Mouse (Mus musculus) stomach, embryonic 14.5 days (tissue): ENCODE measurements at regions not wholly inside any gene's neighbourhood (a gene's known extent, or its start where the extent isn't known, plus 50 kb on each side); places are given as distances from the start of the nearest gene placed in this dataset.

ENCODE experiments used
- ATAC-seq: fragments of 200-750 bp; cut with Nextera tagmentation; 2 replicates; pipeline ENCODE4 v1.8.0; 2017; ENCODE audit warnings: low read depth, moderate TSS enrichment; ENCODE audit not compliant: insufficient number of reproducible peaks, insufficient read depth, low FRiP score
- H3K27ac ChIP-seq: fragments of 300-500 bp; sonication (generic); 2 replicates; pipeline ENCODE4 v1.5.1; 2014; ENCODE audit warnings: mild to moderate bottlenecking, low read length, moderate library complexity, mixed read lengths
- H3K27me3 ChIP-seq: fragments of 300-500 bp; sonication (generic); 2 replicates; pipeline ENCODE4 v1.6.1; 2014; ENCODE audit warnings: low read length, control low read depth, mixed read lengths; ENCODE audit not compliant: control insufficient read depth, insufficient read depth
- H3K36me3 ChIP-seq: fragments of 300-500 bp; sonication (generic); 2 replicates; pipeline ENCODE4 v1.6.1; 2014; ENCODE audit warnings: mild to moderate bottlenecking, control low read depth, low read length, moderate library complexity, mixed read lengths; ENCODE audit not compliant: control insufficient read depth, insufficient read depth
- H3K4me1 ChIP-seq: fragments of 300-500 bp; sonication (generic); 2 replicates; pipeline ENCODE4 v1.6.1; 2014; ENCODE audit warnings: low read length, control low read depth, mixed read lengths; ENCODE audit not compliant: control insufficient read depth, insufficient read depth
- H3K4me2 ChIP-seq: fragments of 300-500 bp; sonication (generic); replicated peaks from 2 replicates; pipeline ENCODE4 v1.6.1; 2014; ENCODE audit warnings: low read depth, low read length, control low read depth
- H3K4me3 ChIP-seq: fragments of 300-500 bp; sonication (generic); 2 replicates; pipeline ENCODE4 v1.5.1; 2014; ENCODE audit warnings: low read depth, low read length, control low read depth
- H3K9ac ChIP-seq: fragments of 300-500 bp; sonication (generic); replicated peaks from 2 replicates; pipeline ENCODE4 v1.6.1; 2014; ENCODE audit warnings: low read depth, mild to moderate bottlenecking, control low read depth, low read length, moderate library complexity, mixed read lengths
- H3K9me3 ChIP-seq: fragments of 300-500 bp; sonication (generic); 2 replicates; pipeline ENCODE4 v1.6.1; 2016; ENCODE audit warnings: low read depth, low read length, control low read depth; ENCODE audit not compliant: control insufficient read depth
- WGBS: fragments of 180-500 bp; shearing (Covaris S2); extraction: QIAGEN DNeasy Blood & Tissue Kit; methylation state at CpG from one replicate; pipeline ENCODE4 v1.1.7; 2014; 5-methylcytosine and 5-hydroxymethylcytosine counted together

DNA sequence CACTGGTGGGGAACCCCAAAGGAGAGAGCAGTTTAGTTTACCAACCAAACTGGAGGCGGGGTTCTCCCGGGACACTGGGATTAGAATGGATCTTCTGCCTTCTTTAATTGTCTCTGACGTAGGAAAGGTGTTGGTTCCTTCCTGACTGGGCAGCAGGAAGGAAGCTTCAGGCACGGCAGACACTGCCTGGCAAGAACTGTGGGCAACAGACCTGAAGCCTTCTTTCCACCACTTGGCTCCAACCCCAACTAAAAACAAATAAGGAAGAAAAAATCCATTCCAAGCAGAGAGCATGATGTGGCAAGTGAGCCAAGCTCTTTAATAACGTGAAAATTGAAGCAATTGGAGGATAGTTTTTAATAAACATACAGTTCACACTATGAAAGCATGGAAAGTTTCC, 155.3 kb downstream of the Gm12728 start:
- no peak overlapping the region for H3K4me3 ChIP-seq
- ATAC-seq: no peak
- no peak overlapping the region for H3K9ac ChIP-seq
- H3K27me3 ChIP-seq: no peaks in the 10 kb centered on the region
- no peaks in the 10 kb centered on the region for H3K36me3 ChIP-seq
- H3K9me3 ChIP-seq: no peaks in the 10 kb centered on the region
- H3K4me1 ChIP-seq: no peaks in the 10 kb centered on the region
- no peak overlapping the region for H3K27ac ChIP-seq
- WGBS: 47% methylated on average over 5 of the region's 5 CpGs
- H3K4me2 ChIP-seq: no peak overlapping the region

DNA sequence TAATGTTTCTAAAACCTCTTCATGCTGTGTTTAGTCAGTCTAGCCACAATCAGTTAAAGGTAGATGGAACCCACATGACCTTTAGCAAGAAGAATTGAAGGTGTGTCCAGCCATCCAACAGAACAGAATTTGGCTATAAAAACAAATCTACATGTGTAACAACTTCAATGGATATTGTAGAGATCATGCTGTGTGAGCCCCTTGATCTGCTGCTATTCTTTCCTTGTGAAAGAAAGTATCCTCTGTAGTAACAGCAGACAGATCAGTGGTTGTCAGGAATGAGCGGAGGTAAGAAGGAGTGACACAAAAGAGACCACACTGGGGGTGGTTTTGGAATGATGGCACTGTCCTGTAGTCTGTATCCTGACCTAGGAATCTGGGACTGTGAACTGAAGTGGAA, 156.3 kb downstream of the Gm12728 start:
- Histone ChIP-seq H3K9ac (no peak overlapping the region), H3K4me3 (no peak overlapping the region), H3K27ac (no peak overlapping the region), H3K4me2 (no peak overlapping the region), H3K4me1 (no peaks in the 10 kb centered on the region), H3K9me3 (no peaks in the 10 kb centered on the region), H3K27me3 (no peaks in the 10 kb centered on the region), H3K36me3 (no peaks in the 10 kb centered on the region)
- 86% methylated on average over 1 of the region's 1 CpGs for WGBS
- ATAC-seq: no peak

DNA sequence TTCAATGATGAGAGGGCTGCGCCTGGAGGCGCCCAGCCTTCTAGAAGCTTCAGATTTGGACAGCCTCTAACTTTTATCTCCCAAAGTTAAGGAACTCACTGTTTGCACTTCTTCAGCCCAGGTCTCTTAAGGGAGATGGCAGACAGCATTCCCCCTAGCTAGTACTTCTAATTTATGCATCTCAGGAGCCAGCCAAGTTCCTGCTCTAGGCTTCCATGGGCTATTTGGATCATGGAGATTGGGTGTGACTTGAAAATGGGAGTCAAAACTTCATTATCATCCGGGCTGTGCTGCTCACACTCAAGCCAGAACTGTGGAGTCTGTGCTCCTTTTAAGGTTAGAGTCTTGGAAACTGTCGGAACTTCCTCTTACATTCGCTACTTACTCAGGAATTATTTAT, 158.7 kb downstream of the Gm12728 start:
- H3K9me3 ChIP-seq: no peaks in the 10 kb centered on the region
- no peak for ATAC-seq
- no peaks in the 10 kb centered on the region for H3K36me3 ChIP-seq
- H3K4me3 ChIP-seq: no peak overlapping the region
- H3K27ac ChIP-seq: no peak overlapping the region
- no peak overlapping the region for H3K4me2 ChIP-seq
- H3K4me1 ChIP-seq: no peaks in the 10 kb centered on the region
- H3K9ac ChIP-seq: no peak overlapping the region
- 83% methylated on average over 5 of the region's 5 CpGs for WGBS
- no peaks in the 10 kb centered on the region for H3K27me3 ChIP-seq

DNA sequence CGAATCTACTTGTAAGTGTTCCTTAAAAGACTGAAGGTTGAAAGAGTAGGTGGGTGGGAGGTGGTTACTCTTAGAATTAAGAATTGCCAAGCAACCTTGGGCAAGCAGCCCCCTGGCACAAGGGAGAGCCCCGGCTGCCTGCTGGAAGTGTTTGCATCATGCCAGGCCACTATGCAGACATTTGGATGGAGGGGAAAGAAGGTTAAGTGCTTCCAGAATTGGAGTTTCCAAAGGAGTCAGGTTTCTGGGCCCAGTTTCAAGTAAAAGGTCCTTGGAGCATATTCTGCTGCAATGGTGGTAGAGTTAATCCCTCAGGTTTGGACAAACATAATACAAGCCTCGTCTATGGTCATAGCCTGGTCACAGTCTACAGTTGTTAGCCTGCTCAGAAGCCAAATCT, 162.7 kb downstream of the Gm12728 start:
- no peaks in the 10 kb centered on the region for H3K4me1 ChIP-seq
- no peak overlapping the region for H3K27ac ChIP-seq
- H3K27me3 ChIP-seq: no peaks in the 10 kb centered on the region
- ATAC-seq: no peak
- H3K4me3 ChIP-seq: no peak overlapping the region
- H3K36me3 ChIP-seq: no peaks in the 10 kb centered on the region
- no peak overlapping the region for H3K4me2 ChIP-seq
- WGBS: 79% methylated on average over 3 of the region's 3 CpGs
- H3K9ac ChIP-seq: no peak overlapping the region
- no peaks in the 10 kb centered on the region for H3K9me3 ChIP-seq

DNA sequence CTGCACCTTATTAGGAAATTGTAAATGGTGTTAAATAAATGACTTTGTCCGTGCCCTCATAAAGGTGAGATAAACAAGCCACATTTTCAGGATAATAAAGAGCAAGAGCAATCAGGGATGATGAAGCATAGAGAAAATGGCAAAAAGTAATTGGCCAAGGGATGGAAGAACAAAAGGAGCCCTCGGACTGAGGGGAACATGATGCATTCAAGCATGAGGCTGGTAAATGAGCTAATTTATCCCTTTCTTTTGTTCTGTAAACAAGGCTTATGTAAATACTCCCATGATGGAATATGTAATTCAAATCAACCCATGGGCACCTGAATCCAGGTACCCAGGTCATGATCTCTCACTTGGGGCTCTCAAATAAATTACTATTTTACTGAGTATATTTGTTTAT, 166.8 kb downstream of the Gm12728 start:
- ATAC-seq: no peak
- H3K4me2 ChIP-seq: no peak overlapping the region
- no peak overlapping the region for H3K9ac ChIP-seq
- H3K27me3 ChIP-seq: no peaks in the 10 kb centered on the region
- 60% methylated on average over 2 of the region's 2 CpGs for WGBS
- H3K27ac ChIP-seq: no peak overlapping the region
- no peaks in the 10 kb centered on the region for H3K9me3 ChIP-seq
- H3K4me1 ChIP-seq: no peaks in the 10 kb centered on the region
- no peaks in the 10 kb centered on the region for H3K36me3 ChIP-seq
- no peak overlapping the region for H3K4me3 ChIP-seq

DNA sequence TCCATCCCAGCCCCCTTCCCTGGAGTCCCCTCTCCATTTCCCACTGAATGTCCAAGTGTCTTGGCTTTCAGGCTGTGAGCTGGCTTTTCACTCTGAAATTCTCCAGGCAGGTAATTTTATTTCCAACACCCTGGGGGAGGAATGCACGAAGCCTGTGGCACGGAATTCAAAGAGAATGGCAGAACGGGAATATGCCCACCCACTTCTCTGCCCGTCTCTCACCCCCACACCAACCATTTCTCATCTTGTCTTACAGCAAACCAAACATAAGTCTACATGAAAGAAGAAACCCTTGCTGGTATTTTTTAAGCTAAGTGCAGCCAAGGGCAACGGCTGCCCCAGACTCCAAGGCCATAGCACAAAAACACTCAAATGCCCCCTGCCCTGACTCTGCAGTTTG, 168.7 kb downstream of the Gm12728 start:
- no peak overlapping the region for H3K4me2 ChIP-seq
- H3K4me1 ChIP-seq: no peaks in the 10 kb centered on the region
- H3K36me3 ChIP-seq: no peaks in the 10 kb centered on the region
- H3K27ac ChIP-seq: no peak overlapping the region
- no peak overlapping the region for H3K9ac ChIP-seq
- H3K27me3 ChIP-seq: no peaks in the 10 kb centered on the region
- no peak overlapping the region for H3K4me3 ChIP-seq
- H3K9me3 ChIP-seq: no peaks in the 10 kb centered on the region
- ATAC-seq: no peak
- WGBS: 44% methylated on average over 5 of the region's 5 CpGs

DNA sequence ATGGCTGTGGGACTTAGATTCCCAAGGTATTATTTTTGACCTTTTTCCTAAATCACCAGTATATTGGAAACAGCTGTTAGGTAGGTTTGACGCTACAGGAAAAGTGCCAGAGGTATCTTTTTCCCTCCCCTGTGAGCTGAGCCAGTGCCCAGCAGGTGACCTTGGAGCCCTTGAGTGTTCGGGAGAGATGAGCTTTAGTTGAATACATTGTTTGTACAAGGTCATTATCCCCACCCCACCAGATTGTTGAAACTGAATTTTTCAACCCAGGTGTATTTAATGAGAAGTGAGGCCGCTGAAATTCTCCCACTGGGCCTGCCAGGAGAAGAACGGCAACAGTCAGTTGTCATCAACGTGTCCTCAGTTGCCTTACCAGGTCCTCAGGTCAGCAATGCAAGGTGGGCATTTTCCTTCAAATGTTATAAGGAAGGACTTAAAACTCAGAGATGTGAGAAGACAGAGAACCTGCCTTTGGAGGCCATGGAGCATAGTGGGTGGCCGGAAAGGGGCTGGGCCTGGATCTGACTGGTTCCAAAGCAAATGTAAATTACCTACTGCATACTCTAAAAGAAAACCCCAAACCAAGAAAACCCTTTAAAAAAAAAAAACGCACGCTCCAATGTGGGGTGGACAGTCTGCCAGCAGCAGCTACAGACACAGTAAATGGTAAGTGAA, 172.2 kb downstream of the Gm12728 start:
- H3K27me3 ChIP-seq: no peaks in the 10 kb centered on the region
- no peak overlapping the region for H3K4me2 ChIP-seq
- H3K9ac ChIP-seq: no peak overlapping the region
- no peak for ATAC-seq
- H3K36me3 ChIP-seq: no peaks in the 10 kb centered on the region
- H3K4me3 ChIP-seq: no peak overlapping the region
- no peaks in the 10 kb centered on the region for H3K9me3 ChIP-seq
- 67% methylated on average over 8 of the region's 8 CpGs for WGBS
- H3K4me1 ChIP-seq: no peaks in the 10 kb centered on the region
- no peak overlapping the region for H3K27ac ChIP-seq

DNA sequence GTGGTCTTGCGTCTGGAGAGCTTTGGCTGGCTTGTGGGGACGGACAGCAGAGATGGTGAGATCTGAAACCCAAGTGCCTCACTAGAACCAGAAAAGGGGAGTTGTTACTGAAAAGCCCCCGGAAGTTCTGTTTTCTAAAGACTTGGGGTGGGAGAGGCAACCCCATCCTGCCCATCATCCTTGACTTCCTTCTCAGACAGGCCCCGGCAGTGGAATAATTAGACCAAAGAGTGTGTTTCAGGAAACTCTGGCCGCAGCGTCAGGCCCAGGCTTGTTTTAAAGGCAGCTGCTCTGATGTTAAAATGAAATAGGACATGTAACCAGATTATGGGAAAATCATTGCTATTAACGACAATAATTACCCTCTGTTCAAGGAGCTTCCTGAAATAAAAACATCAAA, 172.9 kb downstream of the Gm12728 start:
- H3K36me3 ChIP-seq: no peaks in the 10 kb centered on the region
- no peak overlapping the region for H3K27ac ChIP-seq
- no peak overlapping the region for H3K4me2 ChIP-seq
- ATAC-seq: no peak
- no peaks in the 10 kb centered on the region for H3K27me3 ChIP-seq
- no peaks in the 10 kb centered on the region for H3K9me3 ChIP-seq
- H3K4me3 ChIP-seq: no peak overlapping the region
- whole genome bisulfite sequencing: 63% methylated on average over 7 of the region's 7 CpGs
- no peaks in the 10 kb centered on the region for H3K4me1 ChIP-seq
- no peak overlapping the region for H3K9ac ChIP-seq

DNA sequence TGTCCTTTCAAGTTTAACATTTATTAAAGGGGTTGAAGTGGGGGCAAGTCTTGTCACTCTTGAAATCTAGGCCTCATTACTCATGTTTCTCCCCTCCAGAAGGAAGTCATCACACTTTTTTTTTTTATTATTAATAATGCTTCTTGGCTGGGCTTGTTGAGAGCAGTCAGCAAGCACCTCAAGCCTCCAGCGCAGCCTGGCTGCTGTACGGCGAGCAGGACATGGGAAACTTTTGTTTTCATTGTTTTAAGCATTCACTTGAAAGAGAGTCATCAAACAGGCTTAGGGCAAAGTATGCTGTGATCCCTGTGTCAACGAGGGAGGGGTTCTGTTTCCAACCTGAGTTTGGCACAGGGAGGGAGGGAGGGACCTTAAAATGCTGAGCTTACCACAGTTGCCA, 178.7 kb downstream of the Gm12728 start:
- WGBS: 15% methylated on average over 4 of the region's 4 CpGs
- H3K9me3 ChIP-seq: no peaks in the 10 kb centered on the region
- H3K4me3 ChIP-seq: no peak overlapping the region
- no peak overlapping the region for H3K27ac ChIP-seq
- no peaks in the 10 kb centered on the region for H3K27me3 ChIP-seq
- H3K4me1 ChIP-seq: no peaks in the 10 kb centered on the region
- no peak overlapping the region for H3K9ac ChIP-seq
- no peaks in the 10 kb centered on the region for H3K36me3 ChIP-seq
- no peak overlapping the region for H3K4me2 ChIP-seq
- ATAC-seq: no peak
